Mouse (Mus musculus): ENCODE results near the gene Rnf24.

GRCm38 (mm10) chr2:131364689-131365088 lies 12.0 kb upstream of the Rnf24 start:
- TF ChIP-seq POLR2A (IDR thresholded peaks at IDR 0.05; ENCODE audit: borderline replicate concordance, extremely low read depth, low read depth, low read length) = no peak
- no peak for TF ChIP-seq CTCF (IDR thresholded peaks at IDR 0.05; ENCODE audit: insufficient read depth, low read length)
